Mouse (Mus musculus) common myeloid progenitor, adult 5-6 weeks (primary cell): ENCODE measurements at regions not wholly inside any gene's neighbourhood (a gene's known extent, or its start where the extent isn't known, plus 50 kb on each side); places are given as distances from the start of the nearest gene placed in this dataset.
A peak's percentile ranks its signal among the peaks of the same experiment; 100 is the strongest.

Experiments used
- ATAC-seq: replicated peaks from 2 replicates; pipeline ENCODE4 v1.8.0; 2016; ENCODE audit warnings: low read depth, mild to moderate bottlenecking, moderate TSS enrichment, inconsistent platforms; ENCODE audit not compliant: poor library complexity, severe bottlenecking

- no peak for ATAC-seq
Observed at GRCm38 (mm10) chr13:84133249-84133648, 88.8 kb upstream of the Tmem161b start.

- peak; percentile 56 for ATAC-seq
Observed at GRCm38 (mm10) chr13:84140835-84141234, 81.3 kb upstream of the Tmem161b start.

- no peak for ATAC-seq
Observed at GRCm38 (mm10) chr13:84151300-84151699, 70.8 kb upstream of the Tmem161b start.

- peak; percentile 83 for ATAC-seq
Observed at GRCm38 (mm10) chr13:84152712-84153111, 69.4 kb upstream of the Tmem161b start.

- ATAC-seq = no peak
Observed at GRCm38 (mm10) chr13:84153743-84154142, 68.4 kb upstream of the Tmem161b start.
